In the genomic region with DNA sequence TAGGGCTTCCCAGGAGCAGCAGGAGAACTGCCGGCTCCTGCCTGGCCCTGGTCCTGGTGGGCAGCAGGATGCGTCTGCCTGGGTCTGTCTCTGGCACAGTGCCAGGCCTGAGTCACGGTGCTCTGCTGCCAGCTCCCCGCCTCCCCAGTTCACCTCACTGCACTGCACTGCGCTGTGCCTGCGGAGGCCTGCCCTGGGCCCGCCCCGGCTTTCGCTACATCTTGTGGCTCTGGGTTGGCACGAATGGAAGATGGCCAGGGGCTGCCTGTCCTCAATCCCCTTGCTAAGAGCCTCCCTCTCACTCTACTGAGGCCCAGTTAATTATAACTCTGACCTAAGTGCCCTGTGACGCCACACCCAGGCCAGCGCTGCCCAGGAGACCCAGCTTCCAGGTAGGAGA, we compare ENCODE assay signal across 9 mouse cellular contexts. TPM values are rescaled to one million over a fixed set of nuclear protein-coding genes. Genes with fewer than 3 reads are reported as not detected.
A peak's percentile ranks its signal among the peaks of the same experiment; 100 is the strongest.
DNase-seq lines count a peak whose midpoint lies in the region; ATAC-seq lines count a peak whose summit lies in the region.
"Had no signal": no experiment of that assay in that cellular context is flagged by ENCODE, and none has a peak within 500 bp of the region (broad histone marks: within the 10 kb centered on the region; RNA-seq: fewer than 3 reads in every experiment).

A gene (plus strand): TSS at position 204 of the 400 bp plus-strand sequence.

- no peak within 1 kb of the TSS for H3K9ac ChIP-seq in kidney, embryonic 14.5 days (ENCODE audit: low read depth, low read length)
- H3K9ac ChIP-seq: limb, embryonic 12.5 days had no signal

- H3K36me3 ChIP-seq in heart, embryonic 10.5 days = peaks cover 60% of the 10 kb centered on the region
- peaks cover 51% of the 10 kb centered on the region for H3K36me3 ChIP-seq in kidney, embryonic 14.5 days (ENCODE audit: control insufficient read depth, insufficient read depth, low read length)
- H3K36me3 ChIP-seq in splenic B cell, adult 2 months (ENCODE audit: control insufficient read depth, insufficient read depth, low read length, poor library complexity, severe bottlenecking) = peaks cover 25% of the 10 kb centered on the region

- peak; percentile 28; the same call in 1 of the 2 replicates for ATAC-seq in kidney, embryonic 14.5 days (ENCODE audit: low FRiP score, low TSS enrichment)

- 0 out of 2 replicates have a peak within 1 kb of the TSS, but pooled peaks have one; percentile 6 for H3K4me3 ChIP-seq in heart, embryonic 10.5 days
- no peak within 1 kb of the TSS for H3K4me3 ChIP-seq in kidney, embryonic 14.5 days (ENCODE audit: low read length)
- H3K4me3 ChIP-seq: limb, embryonic 12.5 days had no signal

- no peaks in the 10 kb centered on the region for H3K9me3 ChIP-seq in heart, embryonic 10.5 days
- no peaks in the 10 kb centered on the region for H3K9me3 ChIP-seq in kidney, embryonic 14.5 days (ENCODE audit: control insufficient read depth, low read length)
- H3K9me3 ChIP-seq: limb, embryonic 12.5 days had no signal

- WGBS in heart, embryonic 10.5 days = 73% methylated on average over 12 of the region's 12 CpGs
- WGBS in kidney, embryonic 14.5 days = 71% methylated on average over 12 of the region's 12 CpGs

- 0 out of 2 replicates have a peak, but pooled peaks cover 6% of the 10 kb centered on the region for H3K27me3 ChIP-seq in heart, embryonic 10.5 days (ENCODE audit: insufficient read depth, poor library complexity, severe bottlenecking)
- no peaks in the 10 kb centered on the region for H3K27me3 ChIP-seq in kidney, embryonic 14.5 days (ENCODE audit: control insufficient read depth, insufficient read depth, low read length)
- no peaks in the 10 kb centered on the region for H3K27me3 ChIP-seq in splenic B cell, adult 2 months (ENCODE audit: control insufficient read depth, insufficient read depth, low read length, poor library complexity, severe bottlenecking)
- H3K27me3 ChIP-seq: limb, embryonic 12.5 days had no signal

- DNase-seq in testis, postnatal 10 days (ENCODE audit: low spot score) = peak; percentile 69
- DNase-seq in testis, postnatal 14 days (ENCODE audit: low spot score) = no peak
- peak; percentile 86 to 89 for DNase-seq in cerebellum, postnatal 36 days
- DNase-seq in heart, embryonic 10.5 days (ENCODE audit: low spot score) = no peak
- DNase-seq in splenic B cell, adult 2 months (ENCODE audit: low read depth, low spot score) = peak; percentile 34
- no peak for DNase-seq in frontal cortex, postnatal 25 days (ENCODE audit: low spot score in 2 of 2)
- no peak for DNase-seq in thymus, postnatal 14 days

- H3K4me1 ChIP-seq in heart, embryonic 10.5 days = peaks cover 20% of the 10 kb centered on the region
- peaks cover 1% of the 10 kb centered on the region for H3K4me1 ChIP-seq in kidney, embryonic 14.5 days (ENCODE audit: control insufficient read depth, insufficient read depth, low read length)

- no peak within 1 kb of the TSS for H3K4me2 ChIP-seq in kidney, embryonic 14.5 days (replicated peaks; ENCODE audit: low read depth, low read length)
- H3K4me2 ChIP-seq: limb, embryonic 12.5 days had no signal

- peak within 1 kb of the TSS; percentile 7; the same call in 1 of the 2 replicates for H3K27ac ChIP-seq in heart, embryonic 10.5 days
- no peak within 1 kb of the TSS for H3K27ac ChIP-seq in kidney, embryonic 14.5 days (ENCODE audit: low read depth, low read length)
- H3K27ac ChIP-seq: limb, embryonic 12.5 days had no signal

RNA-seq across cellular contexts. Expression of the gene that starts here (rescaled TPM):
- polyA plus RNA-seq in heart, embryonic 10.5 days (2016; fragmentation: Nextera tagmentation; extraction: Ambion mirVana) = 0.26 and 0.34 TPM in 2 replicates
- polyA plus RNA-seq in kidney, embryonic 14.5 days (2014; fragmentation: Nextera tagmentation; extraction: Ambion mirVana) = 0.13 and 0.28 TPM in 2 replicates

Comparison
In these comparisons a context has a peak if more than half of its experiments do, and no peak if none do; other contexts are left out.
1. DNase-seq: peak in testis, postnatal 10 days (single experiment), cerebellum, postnatal 36 days (2 of 2) and splenic B cell, adult 2 months (single experiment); none in testis, postnatal 14 days (single experiment), heart, embryonic 10.5 days (single experiment), frontal cortex, postnatal 25 days (0 of 2) and thymus, postnatal 14 days (single experiment).
2. Peak in ATAC-seq in kidney, embryonic 14.5 days; RNA of the gene not detected or under 1 TPM.